Mouse (Mus musculus): ENCODE data around the gene Pigz. TPM values are rescaled to one million over a fixed set of nuclear protein-coding genes. Genes with fewer than 3 reads are reported as not detected.
A peak's percentile ranks its signal among the peaks of the same experiment; 100 is the strongest.

Gene Pigz
- total and polyA plus RNA-seq, 2 experiments from 2014 or later: 5.2 to 6.1 TPM

GRCm38 (mm10) chr16:31908959-31909358, 24.7 kb upstream of the Pigz start:
- WGBS: 60% methylated on average over 11 of the region's 11 CpGs

GRCm38 (mm10) chr16:31910281-31910847, 23.3 kb upstream of the Pigz start:
- WGBS: 74% methylated on average over 10 of the region's 10 CpGs
- Histone ChIP-seq H3K9me3 (ENCODE audit: low read length) (no peaks in the 10 kb centered on the region), H3K27ac (no peak overlapping the region)

More at GRCm38 (mm10) chr16:31908959-31909358, 24.7 kb upstream of the Pigz start:
- Histone ChIP-seq H3K9ac (replicated peaks; ENCODE audit: low read length) (no peak overlapping the region), H3K9me3 (ENCODE audit: low read length) (no peaks in the 10 kb centered on the region), H3K4me3 (ENCODE audit: low read length) (no peak overlapping the region), H3K36me3 (ENCODE audit: insufficient read depth, low read length) (no peaks in the 10 kb centered on the region), H3K4me1 (ENCODE audit: insufficient read depth, low read length) (no peaks in the 10 kb centered on the region), H3K27me3 (ENCODE audit: insufficient read depth, low read length) (no peaks in the 10 kb centered on the region), H3K27ac (no peak overlapping the region), H3K4me2 (ENCODE audit: low read depth, low read length) (no peak overlapping the region)
- ATAC-seq: no peak
- DNase-seq (ENCODE audit: low spot score): no peak
- TF ChIP-seq CTCF (IDR thresholded peaks at IDR 0.05; ENCODE audit: low read depth): no peak

GRCm38 (mm10) chr16:31917776-31918175, 15.9 kb upstream of the Pigz start:
- Histone ChIP-seq H3K27me3 (ENCODE audit: insufficient read depth, low read length) (no peaks in the 10 kb centered on the region), H3K9me3 (ENCODE audit: low read length) (no peaks in the 10 kb centered on the region), H3K4me1 (ENCODE audit: insufficient read depth, low read length) (no peaks in the 10 kb centered on the region), H3K36me3 (ENCODE audit: insufficient read depth, low read length) (no peaks in the 10 kb centered on the region), H3K9ac (replicated peaks; ENCODE audit: low read length) (no peak overlapping the region), H3K27ac (no peak overlapping the region), H3K4me3 (ENCODE audit: low read length) (no peak overlapping the region), H3K4me2 (ENCODE audit: low read depth, low read length) (no peak overlapping the region)
- TF ChIP-seq CTCF (IDR thresholded peaks at IDR 0.05; ENCODE audit: low read depth): no peak
- no peak for DNase-seq (ENCODE audit: low spot score)
- WGBS: 77% methylated on average over 11 of the region's 11 CpGs
- ATAC-seq: no peak

More at GRCm38 (mm10) chr16:31910281-31910847, 23.3 kb upstream of the Pigz start:
- Histone ChIP-seq H3K4me1 (ENCODE audit: insufficient read depth, low read length) (no peaks in the 10 kb centered on the region), H3K36me3 (ENCODE audit: insufficient read depth, low read length) (no peaks in the 10 kb centered on the region), H3K4me2 (ENCODE audit: low read depth, low read length) (no peak overlapping the region), H3K27me3 (ENCODE audit: insufficient read depth, low read length) (no peaks in the 10 kb centered on the region), H3K4me3 (ENCODE audit: low read length) (no peak overlapping the region), H3K9ac (replicated peaks; ENCODE audit: low read length) (no peak overlapping the region)
- DNase-seq (ENCODE audit: low spot score) (no peak), ATAC-seq (no peak)
- TF ChIP-seq CTCF (IDR thresholded peaks at IDR 0.05; ENCODE audit: low read depth): no peak

GRCm38 (mm10) chr16:31918248-31918724, 15.4 kb upstream of the Pigz start:
- H3K27ac ChIP-seq: no peak overlapping the region
- DNase-seq (ENCODE audit: low spot score) (peak; percentile 95), ATAC-seq (peak; percentile 83)
- H3K27me3 ChIP-seq (ENCODE audit: insufficient read depth, low read length): no peaks in the 10 kb centered on the region
- peak overlapping the region; percentile 19; the same call in 1 of the 2 replicates for H3K4me2 ChIP-seq (ENCODE audit: low read depth, low read length)
- H3K4me3 ChIP-seq (ENCODE audit: low read length): no peak overlapping the region
- no peaks in the 10 kb centered on the region for H3K9me3 ChIP-seq (ENCODE audit: low read length)
- WGBS: 3% methylated on average over 14 of the region's 14 CpGs
- TF ChIP-seq CTCF (IDR thresholded peaks at IDR 0.05; ENCODE audit: low read depth): peak; percentile 95
- H3K4me1 ChIP-seq (ENCODE audit: insufficient read depth, low read length): no peaks in the 10 kb centered on the region
- no peaks in the 10 kb centered on the region for H3K36me3 ChIP-seq (ENCODE audit: insufficient read depth, low read length)
- no peak overlapping the region for H3K9ac ChIP-seq (replicated peaks; ENCODE audit: low read length)

- no peaks in the 10 kb centered on the region for H3K36me3 ChIP-seq (ENCODE audit: insufficient read depth, low read length)
- TF ChIP-seq CTCF (IDR thresholded peaks at IDR 0.05; ENCODE audit: low read depth): no peak
- H3K4me1 ChIP-seq (ENCODE audit: insufficient read depth, low read length): no peaks in the 10 kb centered on the region
- H3K9me3 ChIP-seq (ENCODE audit: low read length): no peaks in the 10 kb centered on the region
- H3K27me3 ChIP-seq (ENCODE audit: insufficient read depth, low read length): no peaks in the 10 kb centered on the region
- DNase-seq (ENCODE audit: low spot score) (no peak), ATAC-seq (no peak)
- H3K4me2 ChIP-seq (ENCODE audit: low read depth, low read length): no peak overlapping the region
- no peak overlapping the region for H3K27ac ChIP-seq
- 93% methylated on average over 6 of the region's 6 CpGs for WGBS
- no peak overlapping the region for H3K4me3 ChIP-seq (ENCODE audit: low read length)
- no peak overlapping the region for H3K9ac ChIP-seq (replicated peaks; ENCODE audit: low read length)
These were observed 9.3 kb upstream of the Pigz start for GRCm38 (mm10) chr16:31924368-31924767.

- H3K27me3 ChIP-seq (ENCODE audit: insufficient read depth, low read length): no peaks in the 10 kb centered on the region
- TF ChIP-seq CTCF (IDR thresholded peaks at IDR 0.05; ENCODE audit: low read depth): no peak
- no peak for DNase-seq (ENCODE audit: low spot score)
These were observed 7.6 kb upstream of the Pigz start for GRCm38 (mm10) chr16:31926091-31926490.

GRCm38 (mm10) chr16:31926547-31927182, 7.0 kb upstream of the Pigz start:
- no peak overlapping the region for H3K27ac ChIP-seq
- no peak overlapping the region for H3K4me3 ChIP-seq (ENCODE audit: low read length)
- no peak overlapping the region for H3K4me2 ChIP-seq (ENCODE audit: low read depth, low read length)
- ATAC-seq (no peak), DNase-seq (ENCODE audit: low spot score) (no peak)
- no peak for TF ChIP-seq CTCF (IDR thresholded peaks at IDR 0.05; ENCODE audit: low read depth)
- H3K27me3 ChIP-seq (ENCODE audit: insufficient read depth, low read length): no peaks in the 10 kb centered on the region
- no peaks in the 10 kb centered on the region for H3K9me3 ChIP-seq (ENCODE audit: low read length)
- WGBS: 81% methylated on average over 13 of the region's 13 CpGs
- no peak overlapping the region for H3K9ac ChIP-seq (replicated peaks; ENCODE audit: low read length)
- H3K36me3 ChIP-seq (ENCODE audit: insufficient read depth, low read length): no peaks in the 10 kb centered on the region
- H3K4me1 ChIP-seq (ENCODE audit: insufficient read depth, low read length): no peaks in the 10 kb centered on the region

More at GRCm38 (mm10) chr16:31926091-31926490, 7.6 kb upstream of the Pigz start:
- no peaks in the 10 kb centered on the region for H3K36me3 ChIP-seq (ENCODE audit: insufficient read depth, low read length)
- 78% methylated on average over 6 of the region's 6 CpGs for WGBS
- H3K9ac ChIP-seq (replicated peaks; ENCODE audit: low read length): no peak overlapping the region
- H3K4me2 ChIP-seq (ENCODE audit: low read depth, low read length): no peak overlapping the region
- no peaks in the 10 kb centered on the region for H3K4me1 ChIP-seq (ENCODE audit: insufficient read depth, low read length)
- no peak overlapping the region for H3K4me3 ChIP-seq (ENCODE audit: low read length)
- no peaks in the 10 kb centered on the region for H3K9me3 ChIP-seq (ENCODE audit: low read length)
- no peak for ATAC-seq
- H3K27ac ChIP-seq: no peak overlapping the region
